Mouse (Mus musculus) testis, adult 2 months (tissue): ENCODE data around the gene Tbc1d24. TPM values are rescaled to one million over a fixed set of nuclear protein-coding genes. Genes with fewer than 3 reads are reported as not detected.

Source experiments
- H3K27ac ChIP-seq: fragments of 200-500 bp; 2 replicates; pipeline ENCODE4 v1.5.1; 2012; ENCODE audit warnings: low read depth, low read length; ENCODE audit not compliant: control insufficient read depth, insufficient read depth
- H3K27me3 ChIP-seq: fragments of 200-500 bp; 2 replicates; pipeline ENCODE4 v1.6.1; 2012; ENCODE audit warnings: mild to moderate bottlenecking, low read length, moderate library complexity; ENCODE audit not compliant: control insufficient read depth, insufficient read depth
- H3K36me3 ChIP-seq: fragments of 200-500 bp; 2 replicates; pipeline ENCODE4 v1.6.1; 2012; ENCODE audit warnings: mild to moderate bottlenecking, low read length; ENCODE audit not compliant: control insufficient read depth, insufficient read depth
- H3K4me1 ChIP-seq: fragments of 200-500 bp; 2 replicates; pipeline ENCODE4 v1.6.1; 2012; ENCODE audit warnings: low read length; ENCODE audit not compliant: control insufficient read depth, insufficient read depth
- H3K4me3 ChIP-seq: fragments of 200-500 bp; 2 replicates; pipeline ENCODE4 v1.5.1; 2012; ENCODE audit warnings: low read depth, mild to moderate bottlenecking, low read length, moderate library complexity, mixed read lengths; ENCODE audit not compliant: control insufficient read depth
- CTCF ChIP-seq: fragments of 200-500 bp; IDR thresholded peaks from 2 replicates; pipeline ENCODE4 v1.5.1; 2012; ENCODE audit warnings: low read depth, mild to moderate bottlenecking, inconsistent platforms, low read length, moderate library complexity; ENCODE audit not compliant: control insufficient read depth, insufficient read depth, insufficient replicate concordance
- POLR2A ChIP-seq: fragments of 200-500 bp; IDR thresholded peaks from 2 replicates; pipeline ENCODE4 v1.6.1; 2012; ENCODE audit warnings: low read depth, mild to moderate bottlenecking, inconsistent platforms, low read length, moderate library complexity; ENCODE audit not compliant: control insufficient read depth
- polyA plus RNA-seq: library from polyadenylated mRNA; depleted of rRNA; stranded (reverse); fragments of >200 nt; gene quantifications from 2 replicates; pipeline ENCODE4 v1.2.3, GENCODE M21; 2012

Tbc1d24 gene
- polyA plus RNA-seq, 1 experiment: 9.5 TPM

- H3K27me3 ChIP-seq: no peaks in the 10 kb centered on the region
- no peaks in the 10 kb centered on the region for H3K36me3 ChIP-seq
- no peak overlapping the region for H3K4me3 ChIP-seq
- H3K27ac ChIP-seq: no peak overlapping the region
- TF ChIP-seq POLR2A: no peak
- H3K4me1 ChIP-seq: no peaks in the 10 kb centered on the region
Measured at GRCm38 (mm10) chr17:24236921-24237320, 31.6 kb upstream of the Tbc1d24 start.

GRCm38 (mm10) chr17:24236479-24236878, 31.1 kb upstream of the Tbc1d24 start:
- Histone ChIP-seq H3K4me3 (no peak overlapping the region), H3K27me3 (no peaks in the 10 kb centered on the region), H3K36me3 (no peaks in the 10 kb centered on the region), H3K4me1 (no peaks in the 10 kb centered on the region), H3K27ac (no peak overlapping the region)
- TF ChIP-seq POLR2A: no peak
- TF ChIP-seq CTCF: no peak

- no peaks in the 10 kb centered on the region for H3K27me3 ChIP-seq
- no peak overlapping the region for H3K27ac ChIP-seq
- no peaks in the 10 kb centered on the region for H3K36me3 ChIP-seq
- H3K4me1 ChIP-seq: no peaks in the 10 kb centered on the region
- H3K4me3 ChIP-seq: no peak overlapping the region
- no peak for TF ChIP-seq POLR2A
- no peak for TF ChIP-seq CTCF
Measured at GRCm38 (mm10) chr17:24227941-24228340, 22.6 kb upstream of the Tbc1d24 start.

GRCm38 (mm10) chr17:24226721-24227120, 21.4 kb upstream of the Tbc1d24 start:
- H3K4me1 ChIP-seq: no peaks in the 10 kb centered on the region
- H3K27ac ChIP-seq: no peak overlapping the region
- H3K4me3 ChIP-seq: no peak overlapping the region
- no peaks in the 10 kb centered on the region for H3K36me3 ChIP-seq
- TF ChIP-seq CTCF (no peak), POLR2A (no peak)
- no peaks in the 10 kb centered on the region for H3K27me3 ChIP-seq

GRCm38 (mm10) chr17:24225851-24226250, 20.5 kb upstream of the Tbc1d24 start:
- no peaks in the 10 kb centered on the region; the same call in 1 of the 2 replicates for H3K4me1 ChIP-seq
- no peak overlapping the region for H3K27ac ChIP-seq
- H3K36me3 ChIP-seq: no peaks in the 10 kb centered on the region
- H3K4me3 ChIP-seq: no peak overlapping the region
- TF ChIP-seq CTCF (no peak), POLR2A (no peak)
- H3K27me3 ChIP-seq: no peaks in the 10 kb centered on the region

GRCm38 (mm10) chr17:24224741-24225140, 19.4 kb upstream of the Tbc1d24 start:
- Histone ChIP-seq H3K27me3 (no peaks in the 10 kb centered on the region), H3K4me3 (no peak overlapping the region), H3K36me3 (no peaks in the 10 kb centered on the region), H3K27ac (no peak overlapping the region), H3K4me1 (peaks cover 9% of the 10 kb centered on the region)
- TF ChIP-seq CTCF (no peak), POLR2A (no peak)

- H3K36me3 ChIP-seq: no peaks in the 10 kb centered on the region
- TF ChIP-seq CTCF (no peak), POLR2A (no peak)
- H3K27ac ChIP-seq: no peak overlapping the region
- no peaks in the 10 kb centered on the region for H3K27me3 ChIP-seq
- H3K4me1 ChIP-seq: peaks cover 13% of the 10 kb centered on the region
- no peak overlapping the region for H3K4me3 ChIP-seq
Measured at GRCm38 (mm10) chr17:24223513-24223912, 18.2 kb upstream of the Tbc1d24 start.

- no peak for TF ChIP-seq POLR2A
- TF ChIP-seq CTCF: no peak
- Histone ChIP-seq H3K27ac (no peak overlapping the region), H3K36me3 (no peaks in the 10 kb centered on the region), H3K4me1 (peaks cover 13% of the 10 kb centered on the region), H3K27me3 (no peaks in the 10 kb centered on the region), H3K4me3 (no peak overlapping the region)
Measured at GRCm38 (mm10) chr17:24222653-24223052, 17.3 kb upstream of the Tbc1d24 start.
